Mouse (Mus musculus) macrophage (primary cell): ENCODE measurements around the gene Stpg4. TPM values are rescaled to one million over a fixed set of nuclear protein-coding genes. Genes with fewer than 3 reads are reported as not detected.

Source experiments
- H3K27ac ChIP-seq: fragments of 350-480 bp; formaldehyde crosslinking; 2 replicates; pipeline ENCODE4 v1.9.0; 2021
- H3K36me3 ChIP-seq: fragments of 350-480 bp; formaldehyde crosslinking; 2 replicates; pipeline ENCODE4 v1.9.0; 2021; ENCODE audit errors: inconsistent target
- H3K4me3 ChIP-seq: fragments of 350-480 bp; formaldehyde crosslinking; 2 replicates; pipeline ENCODE4 v1.9.0; 2021; ENCODE audit errors: inconsistent target
- H3K79me2 ChIP-seq: fragments of 350-480 bp; formaldehyde crosslinking; 2 replicates; pipeline ENCODE4 v1.9.0; 2021; ENCODE audit errors: inconsistent target
- WGBS: methylation state at CpG from one replicate; pipeline ENCODE4 v1.1.7; 2026; ENCODE audit warnings: inconsistent platforms; ENCODE audit not compliant: missing documents; 5-methylcytosine and 5-hydroxymethylcytosine counted together
- polyA plus RNA-seq: library from polyadenylated mRNA; stranded (reverse); fragments of 250-400 nt; gene quantifications from 3 replicates; pipeline ENCODE4 v1.2.4, GENCODE M21; 2018; ENCODE audit warnings: inconsistent platforms

Gene Stpg4
- polyA plus RNA-seq, 1 experiment from 2014 or later, result not detected

DNA sequence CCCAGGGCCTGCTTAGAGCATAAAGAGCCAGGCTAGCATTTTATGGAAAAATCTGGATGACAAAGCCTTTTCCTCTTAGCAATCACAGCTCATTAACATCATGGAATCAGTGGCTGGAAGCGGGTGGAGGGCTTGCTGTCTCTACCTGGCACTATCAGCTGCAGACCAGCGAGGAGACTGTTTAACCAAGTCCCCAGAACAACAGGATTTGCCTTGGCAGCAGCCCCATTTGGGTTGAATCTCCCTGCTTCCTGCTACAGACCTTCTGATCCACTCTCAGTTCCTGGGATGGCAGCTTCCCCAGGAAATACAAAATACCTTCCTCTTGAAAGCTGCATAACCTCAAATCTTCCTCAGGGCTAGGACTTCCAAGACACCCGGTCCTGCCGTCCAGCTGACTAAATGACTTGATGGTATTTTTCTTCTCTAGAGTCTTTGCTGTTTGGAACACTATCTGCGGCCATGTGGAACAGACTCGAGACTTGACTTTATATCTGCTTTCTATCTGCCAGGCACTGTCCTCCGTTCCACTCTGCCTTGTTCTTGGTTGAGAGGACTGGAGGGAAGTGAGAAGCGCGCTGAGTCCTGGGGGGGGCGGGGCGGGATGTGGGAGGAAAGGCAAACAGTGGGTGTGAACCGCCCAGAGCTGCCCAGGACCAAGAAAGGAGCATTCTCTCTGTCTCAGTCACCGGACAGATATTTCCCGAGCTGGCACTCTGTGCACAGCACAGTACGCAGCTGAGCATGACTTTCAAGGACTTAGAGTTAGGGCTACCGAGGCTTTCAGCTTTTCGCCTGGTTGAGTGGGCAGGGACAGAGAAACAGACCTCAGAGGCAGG is 31.6 kb upstream of the Stpg4 start:
- 14% methylated on average over 9 of the region's 17 CpGs for WGBS
- H3K36me3 ChIP-seq, result no peaks in the 10 kb centered on the region
- no peaks in the 10 kb centered on the region for H3K79me2 ChIP-seq
- H3K27ac ChIP-seq, result peak overlapping the region; percentile 82
- peak overlapping the region; percentile 5; the same call in 1 of the 2 replicates for H3K4me3 ChIP-seq

GRCm38 (mm10) chr17:87457961-87458360 is 30.4 kb upstream of the Stpg4 start:
- H3K27ac ChIP-seq, result no peak overlapping the region
- no peaks in the 10 kb centered on the region for H3K36me3 ChIP-seq
- no peaks in the 10 kb centered on the region for H3K79me2 ChIP-seq
- WGBS, result 97% methylated on average over 7 of the region's 7 CpGs
- no peak overlapping the region for H3K4me3 ChIP-seq

DNA sequence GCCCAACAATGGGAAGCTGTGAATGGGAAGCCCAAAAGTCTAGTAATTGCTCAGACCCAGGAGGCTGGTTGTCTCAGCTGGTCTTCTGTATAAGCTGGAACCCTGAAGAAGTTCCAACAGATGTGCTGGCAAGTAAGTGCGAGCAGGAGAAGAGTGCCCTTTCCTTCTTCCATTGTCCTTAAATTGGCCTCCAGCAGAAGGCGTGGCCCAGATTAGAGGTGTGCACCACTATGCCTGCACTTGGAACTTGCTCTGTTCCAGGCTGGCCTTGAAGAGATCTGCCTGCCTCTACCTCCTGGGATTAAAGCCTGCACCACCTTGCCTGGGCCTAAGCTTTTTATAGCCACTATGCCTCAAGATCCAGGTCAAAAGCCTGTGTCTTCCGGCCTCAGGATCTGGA is 26.6 kb upstream of the Stpg4 start:
- Histone ChIP-seq H3K79me2 (no peaks in the 10 kb centered on the region), H3K36me3 (no peaks in the 10 kb centered on the region), H3K4me3 (no peak overlapping the region), H3K27ac (no peak overlapping the region)
- WGBS, result 100% methylated on average over 3 of the region's 3 CpGs

DNA sequence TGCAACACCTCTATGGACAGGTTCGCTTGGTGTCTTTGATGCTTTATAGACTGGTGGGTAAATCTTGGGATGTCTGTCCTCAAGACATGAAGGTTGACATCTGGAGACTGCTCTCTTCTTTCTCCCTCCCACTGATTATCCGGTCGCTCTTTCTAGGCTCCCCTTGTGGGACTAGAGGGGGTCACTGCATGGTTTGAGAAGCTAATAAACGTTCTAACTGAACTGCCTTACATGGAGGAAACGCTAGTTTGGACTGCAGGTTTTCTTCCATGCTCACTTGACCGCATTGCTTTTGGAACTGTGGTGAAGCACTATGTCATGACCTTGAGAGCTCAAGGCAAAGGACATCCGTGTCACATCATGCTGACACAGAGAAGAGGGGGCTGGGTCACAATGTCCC is 25.8 kb upstream of the Stpg4 start:
- Histone ChIP-seq H3K4me3 (no peak overlapping the region), H3K36me3 (no peaks in the 10 kb centered on the region), H3K27ac (no peak overlapping the region), H3K79me2 (no peaks in the 10 kb centered on the region)
- 93% methylated on average over 7 of the region's 7 CpGs for WGBS

DNA sequence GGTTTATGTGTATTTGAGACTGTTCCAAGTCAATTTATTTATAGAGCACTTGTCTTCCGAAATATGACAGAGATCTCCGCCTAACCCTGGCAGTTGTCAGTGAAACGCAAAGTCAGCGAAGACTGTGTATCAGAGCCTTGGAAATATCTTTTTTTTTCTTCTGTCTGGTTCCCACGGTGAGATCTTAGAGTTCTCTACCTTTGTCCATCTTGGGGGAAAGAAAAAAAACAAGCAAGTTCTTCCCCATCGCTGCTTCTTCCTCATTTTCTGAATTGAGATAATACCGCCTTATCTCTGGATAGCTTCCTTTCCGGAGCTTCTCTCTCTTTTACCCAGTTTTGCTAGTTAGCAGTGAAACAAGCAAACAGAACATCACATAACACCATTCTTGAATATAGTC is 21.3 kb upstream of the Stpg4 start:
- H3K36me3 ChIP-seq, result no peaks in the 10 kb centered on the region
- H3K79me2 ChIP-seq, result peaks cover 24% of the 10 kb centered on the region
- H3K27ac ChIP-seq, result no peak overlapping the region
- WGBS, result 29% methylated on average over 7 of the region's 8 CpGs
- no peak overlapping the region for H3K4me3 ChIP-seq

GRCm38 (mm10) chr17:87448339-87448738 is 20.8 kb upstream of the Stpg4 start:
- Histone ChIP-seq H3K36me3 (no peaks in the 10 kb centered on the region), H3K79me2 (peaks cover 29% of the 10 kb centered on the region), H3K4me3 (no peak overlapping the region), H3K27ac (no peak overlapping the region)
- WGBS, result 81% methylated on average over 9 of the region's 9 CpGs

- 64% methylated on average over 12 of the region's 12 CpGs for WGBS
- no peaks in the 10 kb centered on the region for H3K36me3 ChIP-seq
- H3K27ac ChIP-seq, result peak overlapping the region; percentile 92
- peaks cover 35% of the 10 kb centered on the region for H3K79me2 ChIP-seq
- peak overlapping the region; percentile 84 for H3K4me3 ChIP-seq
These were observed 20.2 kb upstream of the Stpg4 start for GRCm38 (mm10) chr17:87447612-87448200.

- peak within 1 kb of the TSS; percentile 84 for H3K4me3 ChIP-seq
- under 1% methylated on average over 54 of the region's 69 CpGs for WGBS
- H3K36me3 ChIP-seq, result no peaks in the 10 kb centered on the region
- peak within 1 kb of the TSS; percentile 92 for H3K27ac ChIP-seq
- H3K79me2 ChIP-seq, result peaks cover 43% of the 10 kb centered on the region
These were observed 19.4 kb upstream of the Stpg4 start, which contains the start of gene Calm2 for GRCm38 (mm10) chr17:87446767-87447611. TSS of gene Calm2 (minus strand) at chr17:87446935.

DNA sequence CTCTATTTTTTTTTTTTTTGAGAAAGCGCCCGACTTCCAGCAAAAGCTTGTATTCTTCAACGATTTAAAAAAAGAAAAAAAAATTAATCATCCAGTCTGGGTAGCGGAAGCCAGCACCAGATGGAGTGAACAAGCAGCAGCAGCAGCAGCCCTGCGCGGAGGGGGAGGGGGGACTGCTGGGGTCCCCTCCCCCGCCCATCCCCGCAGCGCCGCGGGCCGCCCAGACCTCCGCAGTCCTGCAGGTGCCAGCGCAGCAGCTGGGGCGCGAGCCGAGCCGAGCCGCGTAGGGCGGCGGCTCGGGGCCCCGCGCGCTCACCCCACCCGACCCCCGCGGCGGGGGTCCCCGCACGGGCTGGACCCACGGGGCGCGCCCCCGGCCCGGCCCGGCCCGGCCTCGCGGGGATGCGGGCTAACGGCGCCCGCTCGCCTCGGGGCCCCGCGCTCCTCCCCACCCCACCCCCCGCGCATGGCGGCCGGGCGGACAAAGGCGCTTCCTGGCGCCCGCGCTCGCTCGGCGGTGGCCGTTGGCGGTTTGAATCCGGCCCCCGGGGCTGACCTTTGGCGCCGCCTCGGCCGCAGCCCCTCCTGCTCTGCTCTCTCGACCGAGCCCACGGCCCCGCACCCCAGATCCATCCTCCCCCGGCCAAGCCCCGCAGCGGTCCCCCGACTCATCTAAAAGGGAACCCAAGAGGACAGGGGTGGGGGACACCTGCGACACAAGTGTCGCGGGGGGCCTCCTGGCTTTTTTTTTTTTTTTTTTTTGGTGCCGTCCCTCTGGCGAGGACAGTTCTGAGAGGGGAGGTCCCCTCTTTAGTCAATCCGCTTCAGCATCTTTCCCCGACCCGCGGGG is 18.6 kb upstream of the Stpg4 start:
- WGBS, result 2% methylated on average over 56 of the region's 86 CpGs
- Histone ChIP-seq H3K27ac (peak overlapping the region; percentile 92), H3K79me2 (peaks cover 51% of the 10 kb centered on the region), H3K36me3 (no peaks in the 10 kb centered on the region), H3K4me3 (peak overlapping the region; percentile 84)

DNA sequence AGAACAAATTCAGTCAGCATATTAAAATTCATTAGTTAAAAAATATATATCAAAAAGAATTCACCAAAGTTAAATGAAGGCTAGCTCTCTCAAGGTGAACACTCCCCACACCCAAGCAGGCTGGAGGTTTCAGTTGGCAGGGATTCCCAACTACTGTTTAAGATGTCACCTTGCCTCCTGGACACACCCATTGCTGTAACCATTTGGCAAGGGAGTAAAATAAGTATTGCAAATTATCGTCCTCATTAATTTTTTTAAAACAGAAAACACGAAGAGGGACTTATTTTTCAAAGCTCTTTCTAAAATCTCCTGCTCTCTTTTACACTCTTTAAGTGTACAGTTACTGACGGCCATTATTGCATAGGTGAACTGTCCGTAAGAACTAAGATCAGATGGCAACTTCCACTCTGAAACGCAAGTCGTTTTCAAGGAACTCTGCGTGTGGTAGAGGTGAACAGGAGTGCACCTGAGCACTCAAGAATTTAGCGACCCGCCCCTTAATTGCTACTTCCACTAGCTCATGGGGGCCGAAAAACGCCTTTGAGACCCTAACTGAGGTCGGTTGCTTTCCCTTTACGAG is 17.9 kb upstream of the Stpg4 start:
- WGBS, result under 1% methylated on average over 13 of the region's 13 CpGs
- H3K79me2 ChIP-seq, result peaks cover 58% of the 10 kb centered on the region

GRCm38 (mm10) chr17:87444763-87445162 is 17.2 kb upstream of the Stpg4 start:
- H3K27ac ChIP-seq, result no peak overlapping the region
- H3K36me3 ChIP-seq, result no peaks in the 10 kb centered on the region
- peaks cover 65% of the 10 kb centered on the region for H3K79me2 ChIP-seq
- 19% methylated on average over 4 of the region's 4 CpGs for WGBS
- H3K4me3 ChIP-seq, result peak overlapping the region; percentile 79

More for the DNA sequence above, 17.9 kb upstream of the Stpg4 start:
- Histone ChIP-seq H3K4me3 (peak overlapping the region; percentile 79), H3K36me3 (no peaks in the 10 kb centered on the region), H3K27ac (peak overlapping the region; percentile 67)

- Histone ChIP-seq H3K27ac (no peak overlapping the region), H3K4me3 (no peak overlapping the region), H3K79me2 (peaks cover 96% of the 10 kb centered on the region), H3K36me3 (no peaks in the 10 kb centered on the region)
- 100% methylated on average over 1 of the region's 2 CpGs for WGBS
These were observed 14.0 kb upstream of the Stpg4 start for GRCm38 (mm10) chr17:87441537-87441936.

GRCm38 (mm10) chr17:87439441-87439840 is 11.9 kb upstream of the Stpg4 start:
- Histone ChIP-seq H3K36me3 (peaks cover 19% of the 10 kb centered on the region), H3K79me2 (peaks cover 93% of the 10 kb centered on the region), H3K27ac (no peak overlapping the region), H3K4me3 (no peak overlapping the region)
- 61% methylated on average over 2 of the region's 2 CpGs for WGBS
